Mouse (Mus musculus) heart, adult 2 months (tissue): ENCODE results near the gene Eif3d.

Experiments used
- CTCF ChIP-seq: fragments of 200-600 bp; IDR thresholded peaks from 2 replicates; pipeline ENCODE4 v1.8.1; 2022; ENCODE audit warnings: antibody characterized with exemption, mild to moderate bottlenecking, moderate library complexity
- EP300 ChIP-seq: fragments of 200-500 bp; IDR thresholded peaks from 2 replicates; pipeline ENCODE4 v1.6.1; 2011; ENCODE audit warnings: low read depth, low read length, control low read depth; ENCODE audit not compliant: insufficient read depth
- POLR2A ChIP-seq: fragments of 200-500 bp; IDR thresholded peaks from 2 replicates; pipeline ENCODE4 v1.6.1; 2011; ENCODE audit warnings: mild to moderate bottlenecking, low read depth, low read length, control low read depth; ENCODE audit not compliant: insufficient read depth

GRCm38 (mm10) chr15:77955440-77956403 lies 14.9 kb downstream of the Eif3d start:
- TF ChIP-seq POLR2A, result no peak
- TF ChIP-seq CTCF, result no peak
- no peak for TF ChIP-seq EP300
